Mouse (Mus musculus) spleen, adult 18-20 months (tissue): ENCODE measurements around the gene Rpl36-ps4.
"Not testable (repeated sequence)": the region's sequence is repeated elsewhere in the genome, so short reads cannot be mapped to it uniquely, and the experiment has no call there.

ENCODE experiments used
- DNase-seq, 2 experiments: peaks; one replicate each; pipeline ENCODE4 v3.0.0; 2022; ENCODE audit warnings: mixed read lengths in 2 of 2

The Rpl36-ps4 gene

GRCm38 (mm10) chr17:87948965-87949584, 28.3 kb downstream of the Rpl36-ps4 start:
- DNase-seq, result peak; percentile 55 to 78

GRCm38 (mm10) chr17:87954618-87955124, 33.9 kb downstream of the Rpl36-ps4 start:
- DNase-seq, result not testable (repeated sequence)

- DNase-seq, result no peak
Measured at GRCm38 (mm10) chr17:87957096-87957840, 36.5 kb downstream of the Rpl36-ps4 start.

GRCm38 (mm10) chr17:87958283-87958682, 37.5 kb downstream of the Rpl36-ps4 start:
- no peak for DNase-seq

GRCm38 (mm10) chr17:87959406-87959805, 38.6 kb downstream of the Rpl36-ps4 start:
- DNase-seq, result not testable (repeated sequence)

GRCm38 (mm10) chr17:87959931-87960330, 39.2 kb downstream of the Rpl36-ps4 start:
- DNase-seq, result not testable (repeated sequence)

GRCm38 (mm10) chr17:87963081-87964075, 42.6 kb downstream of the Rpl36-ps4 start:
- DNase-seq, result no peak

GRCm38 (mm10) chr17:87968483-87968926, 47.7 kb downstream of the Rpl36-ps4 start:
- DNase-seq, result not testable (repeated sequence)
